Mouse (Mus musculus): ENCODE measurements around the gene Erc1. TPM values are rescaled to one million over a fixed set of nuclear protein-coding genes. Genes with fewer than 3 reads are reported as not detected.
A peak's percentile ranks its signal among the peaks of the same experiment; 100 is the strongest.

The Erc1 gene
- total RNA-seq, 2 experiments from 2014 or later: 24.6 TPM

- no peak for DNase-seq
- intact Hi-C loops (cut with DNase I): no loop called here
These were observed 217.3 kb downstream of the Erc1 start for GRCm38 (mm10) chr6:119630622-119631021.

- intact Hi-C loops (cut with DNase I): no loop called here
- DNase-seq: no peak
These were observed 246.6 kb downstream of the Erc1 start for GRCm38 (mm10) chr6:119601379-119601778.

- intact Hi-C loops (cut with DNase I): no loop called here
- peak in 1 of 2 experiments; percentile 15 for DNase-seq
These were observed 252.5 kb downstream of the Erc1 start for GRCm38 (mm10) chr6:119595440-119595839.

GRCm38 (mm10) chr6:119590872-119591271, 257.1 kb downstream of the Erc1 start:
- intact Hi-C loops (cut with DNase I): no loop called here

GRCm38 (mm10) chr6:119587897-119588296, 260.1 kb downstream of the Erc1 start:
- no peak for DNase-seq
- intact Hi-C loops (cut with DNase I): no loop called here

More at GRCm38 (mm10) chr6:119590872-119591271, 257.1 kb downstream of the Erc1 start:
- DNase-seq: no peak

- intact Hi-C loops (cut with DNase I): no loop called here
- no peak for DNase-seq
These were observed 260.5 kb downstream of the Erc1 start for GRCm38 (mm10) chr6:119587454-119587853.

- no peak for DNase-seq
These were observed 262.2 kb downstream of the Erc1 start for GRCm38 (mm10) chr6:119585652-119586375.

GRCm38 (mm10) chr6:119584061-119584460, 263.9 kb downstream of the Erc1 start:
- intact Hi-C loops (cut with DNase I): no loop called here
- DNase-seq: no peak

More at GRCm38 (mm10) chr6:119585652-119586375, 262.2 kb downstream of the Erc1 start:
- intact Hi-C loops (cut with DNase I): no loop called here

- intact Hi-C loops (cut with DNase I): no loop called here
These were observed 264.8 kb downstream of the Erc1 start for GRCm38 (mm10) chr6:119583165-119583564.

GRCm38 (mm10) chr6:119576706-119577105, 271.3 kb downstream of the Erc1 start:
- intact Hi-C loops (cut with DNase I): no loop called here
- DNase-seq: no peak

More at GRCm38 (mm10) chr6:119583165-119583564, 264.8 kb downstream of the Erc1 start:
- no peak for DNase-seq

GRCm38 (mm10) chr6:119575331-119575730, 272.6 kb downstream of the Erc1 start:
- peak in 1 of 2 experiments; percentile 19 for DNase-seq
- intact Hi-C loops (cut with DNase I): no loop called here

GRCm38 (mm10) chr6:119572296-119572695, 275.7 kb downstream of the Erc1 start:
- no peak for DNase-seq

GRCm38 (mm10) chr6:119570797-119571196, 277.2 kb downstream of the Erc1 start:
- DNase-seq: no peak
- intact Hi-C loops (cut with DNase I): no loop called here

More at GRCm38 (mm10) chr6:119572296-119572695, 275.7 kb downstream of the Erc1 start:
- intact Hi-C loops (cut with DNase I): no loop called here

- intact Hi-C loops (cut with DNase I): no loop called here
- DNase-seq: no peak
These were observed 279.6 kb downstream of the Erc1 start for GRCm38 (mm10) chr6:119568339-119568738.

GRCm38 (mm10) chr6:119565451-119566379, 282.3 kb downstream of the Erc1 start:
- DNase-seq: no peak
- intact Hi-C loops (cut with DNase I): no loop called here

- intact Hi-C loops (cut with DNase I): no loop called here
These were observed 285.4 kb downstream of the Erc1 start for GRCm38 (mm10) chr6:119562558-119562957.

GRCm38 (mm10) chr6:119558855-119559254, 289.1 kb downstream of the Erc1 start:
- intact Hi-C loops (cut with DNase I): no loop called here
- DNase-seq: no peak

More at GRCm38 (mm10) chr6:119562558-119562957, 285.4 kb downstream of the Erc1 start:
- DNase-seq: no peak

- DNase-seq: no peak
- intact Hi-C loops (cut with DNase I): no loop called here
These were observed 293.5 kb downstream of the Erc1 start for GRCm38 (mm10) chr6:119554439-119554838.

- peak in 1 of 2 experiments; percentile 18 for DNase-seq
- intact Hi-C loops (cut with DNase I): loop anchor here (5.0 kb wide), 1 partner anchor 52 kb away; no protein-coding TSS in a partner anchor
These were observed 303.5 kb downstream of the Erc1 start for GRCm38 (mm10) chr6:119544518-119544864.

GRCm38 (mm10) chr6:119543803-119544517, 304.0 kb downstream of the Erc1 start, which contains the start of gene Wnt5b:
Wnt5b (minus strand) TSS chr6:119544347.
- DNase-seq: no peak
- intact Hi-C loops (cut with DNase I): loop anchor here (5.0 kb wide), 1 partner anchor 52 kb away; no protein-coding TSS in a partner anchor
